Mouse (Mus musculus) testis, adult 2 months (tissue): Measurements from ENCODE around the gene Sel1l3.

ENCODE experiments used
- CTCF ChIP-seq: fragments of 200-500 bp; IDR thresholded peaks from 2 replicates; pipeline ENCODE4 v1.5.1; 2012; ENCODE audit warnings: low read depth, mild to moderate bottlenecking, inconsistent platforms, low read length, moderate library complexity; ENCODE audit not compliant: control insufficient read depth, insufficient read depth, insufficient replicate concordance
- POLR2A ChIP-seq: fragments of 200-500 bp; IDR thresholded peaks from 2 replicates; pipeline ENCODE4 v1.6.1; 2012; ENCODE audit warnings: low read depth, mild to moderate bottlenecking, inconsistent platforms, low read length, moderate library complexity; ENCODE audit not compliant: control insufficient read depth

DNA sequence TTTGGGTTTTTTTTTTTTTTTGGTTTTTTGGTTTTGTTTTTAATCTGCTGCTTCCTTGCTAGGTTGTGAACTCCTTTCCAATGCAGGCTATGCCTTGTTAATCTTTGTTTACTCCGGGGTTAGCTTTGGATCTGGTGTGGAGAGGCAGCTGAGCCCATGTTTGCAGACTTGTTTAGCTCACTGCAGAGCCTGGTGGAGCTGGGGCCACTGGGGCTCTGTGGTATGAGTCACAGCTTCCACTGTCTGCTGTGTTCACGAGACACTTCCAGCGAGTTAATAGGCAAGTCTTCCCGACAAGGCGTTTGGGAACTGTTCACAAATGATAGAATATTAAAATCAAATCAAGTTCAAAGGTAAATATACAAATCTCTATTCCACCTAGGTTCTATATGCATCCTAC is 22.4 kb upstream of the Sel1l3 start:
- no peak for TF ChIP-seq CTCF
- TF ChIP-seq POLR2A: no peak
